Mouse (Mus musculus) mammary gland, adult 2 months (tissue): ENCODE measurements around the gene Nipa2. TPM values are rescaled to one million over a fixed set of nuclear protein-coding genes. Genes with fewer than 3 reads are reported as not detected.

Experiments used
- polyA plus RNA-seq: library from polyadenylated mRNA; depleted of rRNA; stranded (reverse); fragments of >200 nt; gene quantifications from 2 replicates; pipeline ENCODE4 v1.2.3, GENCODE M21; 2012; ENCODE audit warnings: low replicate concordance; rRNA removed

Gene Nipa2
- 8.4 and 30.1 TPM in 2 replicates for polyA plus RNA-seq

GRCm38 (mm10) chr7:55962004-55962908 is at the start of gene Nipa2:
Gene Nipa2 (minus strand): TSS chr7:55962476.

Other genes with a start within 250 kb of the Nipa2 start
- 31.3 and 35.4 TPM in 2 replicates for gene Siglech, start 194.3 kb downstream of the Nipa2 start, polyA plus RNA-seq
- 2.1 and 4.6 TPM in 2 replicates for gene Tubgcp5, start 168.3 kb downstream of the Nipa2 start, polyA plus RNA-seq
- 27.4 and 54.0 TPM in 2 replicates for gene Cyfip1, start 120.7 kb downstream of the Nipa2 start, polyA plus RNA-seq
- gene Nipa1, start 57.5 kb upstream of the Nipa2 start, polyA plus RNA-seq = 2.8 and 3.9 TPM in 2 replicates
- 21.2 and 21.8 TPM in 2 replicates for gene Herc2, start 87.7 kb upstream of the Nipa2 start, polyA plus RNA-seq